Mouse (Mus musculus) kidney, postnatal 10 days (tissue): ENCODE measurements at regions not wholly inside any gene's neighbourhood (a gene's known extent, or its start where the extent isn't known, plus 50 kb on each side); places are given as distances from the start of the nearest gene placed in this dataset.

Experiments used
- DNase-seq: peaks from one replicate; pipeline ENCODE4 v3.0.0; 2021; ENCODE audit warnings: mixed read lengths

GRCm38 (mm10) chr1:151045334-151045733 lies 52.1 kb upstream of the Hmcn1 start:
- DNase-seq: no peak

DNA sequence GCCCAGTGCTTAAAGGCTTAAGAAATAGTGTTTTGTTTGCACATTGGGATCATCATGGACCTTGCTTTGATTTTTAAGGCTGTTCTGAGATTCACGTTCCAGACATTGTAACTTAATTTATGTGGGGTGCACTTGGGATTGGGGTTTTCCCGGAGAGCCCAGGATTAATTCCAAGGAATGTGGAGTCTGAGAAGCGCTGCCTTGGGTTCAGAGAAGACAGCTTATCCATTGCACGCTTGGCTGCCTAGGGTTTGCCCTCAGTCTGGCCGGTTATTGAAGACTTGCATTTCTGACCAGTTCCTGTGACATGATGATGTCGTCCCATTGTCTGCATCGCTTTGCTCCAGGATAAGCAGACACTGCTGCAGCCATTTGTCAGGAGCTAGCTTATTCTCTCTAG lies 53.4 kb upstream of the Hmcn1 start:
- peak; percentile 40 for DNase-seq

- DNase-seq: no peak
These were observed 56.7 kb upstream of the Hmcn1 start for GRCm38 (mm10) chr1:151049726-151050506.

DNA sequence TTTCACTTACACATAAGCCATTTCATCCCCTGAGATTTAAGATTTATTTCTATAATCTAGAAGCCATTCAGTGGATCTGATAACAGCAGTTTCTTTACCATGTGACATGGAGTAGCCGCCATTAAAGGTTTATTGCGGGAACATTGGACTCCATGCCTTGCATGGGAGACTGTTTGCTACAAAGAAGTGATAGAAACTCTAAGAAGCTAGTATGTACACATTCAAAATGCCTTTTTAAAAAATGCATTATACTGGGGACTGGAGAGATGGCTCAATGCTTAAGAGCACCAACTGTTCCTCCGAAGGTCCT lies 57.2 kb upstream of the Hmcn1 start:
- DNase-seq: no peak

GRCm38 (mm10) chr1:151053268-151053667 lies 60.0 kb upstream of the Hmcn1 start:
- peak; percentile 36 for DNase-seq

- no peak for DNase-seq
These were observed 62.2 kb upstream of the Hmcn1 start for GRCm38 (mm10) chr1:151055396-151055795.

- no peak for DNase-seq
These were observed 66.4 kb upstream of the Hmcn1 start for GRCm38 (mm10) chr1:151059546-151060136.

GRCm38 (mm10) chr1:151065090-151065567 lies 71.9 kb upstream of the Hmcn1 start:
- peak; percentile 51 for DNase-seq

DNA sequence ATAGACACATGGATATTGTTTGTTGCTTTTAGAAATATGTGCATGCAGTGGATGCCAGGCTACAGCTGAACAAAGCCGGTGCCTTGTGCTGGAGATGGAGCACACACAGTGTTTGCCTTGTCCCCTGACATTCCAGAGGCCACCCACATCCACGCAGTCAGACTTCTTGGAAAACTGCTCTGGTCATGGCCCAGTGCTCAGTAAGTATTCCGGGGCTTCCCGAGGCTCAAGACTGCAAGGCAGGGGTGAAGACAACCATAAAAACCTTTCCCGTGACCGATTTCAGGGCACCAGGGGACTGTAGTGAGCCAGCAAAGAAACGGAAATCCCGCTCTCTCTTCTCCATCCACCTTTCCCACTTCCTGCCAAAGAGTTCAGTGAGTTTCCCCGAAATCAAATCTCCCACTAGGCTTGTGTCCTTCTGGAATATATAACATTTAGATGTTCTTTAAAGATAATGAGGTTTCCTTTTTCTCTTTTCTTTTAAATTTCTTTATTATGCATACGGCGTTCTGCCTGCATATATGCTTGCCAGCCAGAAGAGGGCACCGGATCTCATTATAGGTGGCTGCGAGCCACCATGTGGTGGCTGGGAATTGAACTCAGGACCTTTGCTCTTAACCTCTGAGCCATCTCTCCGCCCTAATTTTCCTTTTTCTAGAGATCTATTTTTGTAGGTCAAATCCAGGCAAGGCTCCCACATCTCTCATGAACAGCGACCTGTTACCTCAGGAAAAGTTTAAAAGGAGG lies 73.3 kb upstream of the Hmcn1 start:
- DNase-seq: peak; percentile 70

DNA sequence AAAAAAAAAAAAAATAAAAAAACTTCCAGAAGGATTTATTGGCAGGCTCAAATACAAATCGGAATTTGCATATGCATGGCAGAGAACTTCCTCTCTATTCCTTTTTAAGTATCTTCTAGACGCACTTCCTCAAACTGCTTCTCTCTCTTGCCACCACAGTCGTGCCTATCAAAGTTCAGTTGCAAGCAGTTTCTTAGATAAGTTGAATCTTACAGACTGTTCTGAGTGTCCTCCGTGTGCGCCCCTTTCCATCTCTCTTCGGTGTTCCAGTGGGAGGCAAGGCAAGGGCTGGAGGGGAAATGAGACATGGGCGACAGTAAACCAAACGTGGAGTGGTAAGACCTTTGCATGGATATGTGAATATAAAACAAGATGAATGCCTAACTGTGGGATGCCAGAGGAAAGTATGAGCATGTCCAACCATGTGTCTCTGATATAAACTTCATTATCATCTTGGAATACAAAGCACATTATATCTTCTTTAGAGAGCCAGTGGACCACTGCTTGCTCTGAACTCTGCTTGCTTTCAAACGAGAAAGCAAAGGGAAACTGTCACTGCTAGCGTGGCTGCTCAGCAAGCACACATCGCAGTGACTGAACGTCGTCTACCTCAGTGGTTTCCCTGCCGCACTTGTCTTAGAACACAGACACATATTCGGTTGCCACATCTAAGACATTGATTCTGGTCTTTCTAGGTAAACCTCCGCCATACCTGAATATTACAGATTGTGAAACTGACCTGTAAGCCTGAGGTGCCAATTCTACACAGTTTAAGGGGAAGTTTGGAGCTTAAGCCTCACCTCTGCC lies 81.5 kb upstream of the Hmcn1 start:
- DNase-seq: no peak

DNA sequence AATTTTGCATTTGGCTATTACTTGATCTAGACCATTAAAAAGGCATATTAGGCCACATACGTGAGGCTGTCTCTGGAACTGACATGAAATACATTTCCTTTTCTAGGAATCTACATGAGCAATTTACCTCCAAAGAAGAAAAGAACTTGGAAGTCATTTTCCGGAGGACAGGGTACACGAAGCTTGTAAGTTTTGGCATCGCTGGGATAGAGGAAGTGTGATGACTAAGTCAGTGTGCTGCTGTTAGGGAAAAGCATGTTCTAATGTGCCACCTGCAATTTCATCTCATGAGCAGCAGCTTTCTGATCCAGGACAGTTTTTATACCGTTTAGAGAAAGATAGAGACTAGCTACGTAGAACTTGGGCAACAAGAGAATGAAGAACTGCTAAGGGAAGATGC lies 82.3 kb upstream of the Hmcn1 start:
- no peak for DNase-seq

- peak; percentile 91 for DNase-seq
These were observed 85.8 kb upstream of the Hmcn1 start for GRCm38 (mm10) chr1:151078909-151079522.

- DNase-seq: no peak
These were observed 86.6 kb upstream of the Hmcn1 start for GRCm38 (mm10) chr1:151079614-151080360.

GRCm38 (mm10) chr1:151080510-151080980 lies 87.3 kb upstream of the Hmcn1 start:
- DNase-seq: peak; percentile 57

DNA sequence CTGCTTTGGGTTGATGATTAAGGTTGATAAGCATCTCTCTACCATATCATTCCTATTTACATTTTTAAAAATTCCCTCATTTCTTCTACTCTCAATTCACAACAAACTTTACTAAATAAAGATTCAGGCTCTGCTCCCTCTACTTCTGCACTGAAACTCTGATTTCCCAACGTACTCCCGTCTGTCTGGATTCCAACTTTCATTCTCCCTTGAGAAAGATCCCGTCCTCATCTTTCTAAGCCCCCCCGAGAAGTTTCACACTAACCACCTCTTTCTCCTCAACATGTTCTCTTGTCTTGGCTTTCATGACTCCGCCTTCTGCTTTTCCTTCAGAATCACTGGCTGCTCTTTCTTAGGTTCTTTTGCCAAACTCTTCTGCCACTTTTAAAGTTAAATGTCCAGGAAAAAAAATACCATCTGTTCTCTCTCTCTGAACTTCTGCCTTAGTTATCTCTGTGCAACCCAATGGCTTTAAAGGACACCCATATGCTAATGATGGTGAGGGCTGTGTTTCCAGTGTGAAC lies 89.3 kb upstream of the Hmcn1 start:
- no peak for DNase-seq

DNA sequence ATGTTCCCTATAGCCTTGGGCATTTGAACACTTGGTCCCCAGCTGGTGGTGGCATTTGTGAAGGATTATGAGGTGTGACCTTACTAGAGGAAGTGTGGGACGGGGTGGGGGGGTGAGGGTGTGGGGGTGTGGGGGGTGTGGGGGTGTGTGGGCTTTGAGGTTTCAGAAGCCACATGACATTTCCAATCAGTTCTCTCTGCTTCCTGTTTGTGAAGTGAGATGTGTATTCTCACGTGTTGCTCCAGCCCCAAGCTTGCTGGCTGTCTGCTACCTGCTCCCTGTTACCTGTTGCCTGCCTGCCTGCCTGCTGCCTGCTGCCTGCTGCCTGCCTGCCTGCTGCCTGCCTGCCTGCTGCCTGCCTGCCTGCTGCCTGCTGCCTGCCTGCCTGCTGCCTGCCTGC lies 90.6 kb upstream of the Hmcn1 start:
- DNase-seq: no peak

DNA sequence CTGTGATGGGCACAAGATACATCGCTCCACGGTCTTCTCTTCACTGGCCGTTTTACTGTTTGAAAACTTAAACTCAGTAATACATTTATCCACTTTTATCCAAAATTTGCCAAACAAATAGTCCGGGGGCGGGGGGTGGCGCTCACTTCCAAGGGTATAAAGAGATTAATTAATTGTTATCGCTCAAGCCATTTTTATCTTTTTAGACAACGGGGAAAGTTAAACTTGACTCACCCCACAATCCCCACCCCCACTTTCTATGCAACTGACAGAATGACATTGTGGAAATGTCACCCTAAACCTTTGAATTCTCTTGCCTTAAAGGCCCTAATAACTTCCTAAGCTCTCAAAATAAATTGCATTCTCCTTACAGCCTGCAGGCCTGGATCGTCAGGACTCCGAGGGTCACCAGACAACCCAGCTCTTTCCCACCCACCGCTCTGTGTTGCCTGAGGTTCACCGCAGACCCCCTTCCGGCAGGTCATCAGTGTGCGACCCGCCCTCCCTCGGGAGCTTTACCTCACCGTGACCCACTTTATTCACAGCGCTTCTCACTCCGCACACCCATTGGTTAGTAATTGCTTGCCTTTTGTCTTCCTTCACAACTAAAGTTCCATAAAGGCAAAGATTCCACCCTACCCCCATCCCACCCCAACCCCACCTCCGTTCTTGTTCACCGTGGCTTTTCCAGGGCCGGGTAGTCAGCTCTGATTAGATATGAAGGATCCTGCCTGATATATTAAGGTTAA lies 93.0 kb upstream of the Hmcn1 start:
- DNase-seq: no peak

GRCm38 (mm10) chr1:151087151-151087660 lies 94.0 kb upstream of the Hmcn1 start:
- no peak for DNase-seq

GRCm38 (mm10) chr1:151087811-151088511 lies 94.4 kb upstream of the Gm47985 start:
- no peak for DNase-seq
